Mouse (Mus musculus) heart, adult 2 months (tissue): ENCODE measurements around the gene Ifnk.

Experiments
- CTCF ChIP-seq: fragments of 200-600 bp; IDR thresholded peaks from 2 replicates; pipeline ENCODE4 v1.8.1; 2022; ENCODE audit warnings: antibody characterized with exemption, mild to moderate bottlenecking, moderate library complexity
- EP300 ChIP-seq: fragments of 200-500 bp; IDR thresholded peaks from 2 replicates; pipeline ENCODE4 v1.6.1; 2011; ENCODE audit warnings: low read depth, low read length, control low read depth; ENCODE audit not compliant: insufficient read depth
- POLR2A ChIP-seq: fragments of 200-500 bp; IDR thresholded peaks from 2 replicates; pipeline ENCODE4 v1.6.1; 2011; ENCODE audit warnings: mild to moderate bottlenecking, low read depth, low read length, control low read depth; ENCODE audit not compliant: insufficient read depth

GRCm38 (mm10) chr4:35143472-35144102 lies 8.3 kb upstream of the Ifnk start:
- no peak for TF ChIP-seq CTCF
- no peak for TF ChIP-seq POLR2A
- no peak for TF ChIP-seq EP300
